Mouse (Mus musculus) testis, adult 2 months (tissue): ENCODE results near the gene Stard7.

ENCODE experiments used
- CTCF ChIP-seq: fragments of 200-500 bp; IDR thresholded peaks from 2 replicates; pipeline ENCODE4 v1.5.1; 2012; ENCODE audit warnings: low read depth, mild to moderate bottlenecking, inconsistent platforms, low read length, moderate library complexity; ENCODE audit not compliant: control insufficient read depth, insufficient read depth, insufficient replicate concordance
- POLR2A ChIP-seq: fragments of 200-500 bp; IDR thresholded peaks from 2 replicates; pipeline ENCODE4 v1.6.1; 2012; ENCODE audit warnings: low read depth, mild to moderate bottlenecking, inconsistent platforms, low read length, moderate library complexity; ENCODE audit not compliant: control insufficient read depth

- TF ChIP-seq POLR2A: no peak
- no peak for TF ChIP-seq CTCF
Observed at GRCm38 (mm10) chr2:127312801-127313200, 42.8 kb downstream of the Stard7 start.
